Mouse (Mus musculus) neural tube, embryonic 12.5 days (tissue): ENCODE measurements around the gene Cldn3. TPM values are rescaled to one million over a fixed set of nuclear protein-coding genes. Genes with fewer than 3 reads are reported as not detected.
A peak's percentile ranks its signal among the peaks of the same experiment; 100 is the strongest.

Experiments used
- ATAC-seq: fragments of 200-750 bp; cut with Nextera tagmentation; 2 replicates; pipeline ENCODE4 v1.8.0; 2017; ENCODE audit warnings: low read depth, mild to moderate bottlenecking, moderate TSS enrichment, moderate library complexity; ENCODE audit not compliant: low FRiP score
- H3K27ac ChIP-seq: fragments of 300-500 bp; sonication (generic); 2 replicates; pipeline ENCODE4 v1.5.1; 2016
- H3K27me3 ChIP-seq: fragments of 300-500 bp; sonication (generic); replicated peaks from 2 replicates; pipeline ENCODE4 v1.6.1; 2016; ENCODE audit warnings: mild to moderate bottlenecking
- H3K36me3 ChIP-seq: fragments of 300-500 bp; sonication (generic); 2 replicates; pipeline ENCODE4 v1.6.1; 2016; ENCODE audit warnings: mild to moderate bottlenecking
- H3K4me1 ChIP-seq: fragments of 300-500 bp; sonication (generic); 2 replicates; pipeline ENCODE4 v1.6.1; 2016
- H3K4me2 ChIP-seq: fragments of 300-500 bp; sonication (generic); replicated peaks from 2 replicates; pipeline ENCODE4 v1.6.1; 2016; ENCODE audit warnings: mild to moderate bottlenecking
- H3K4me3 ChIP-seq: fragments of 300-500 bp; sonication (generic); 2 replicates; pipeline ENCODE4 v1.5.1; 2016
- H3K9ac ChIP-seq: fragments of 300-500 bp; sonication (generic); 2 replicates; pipeline ENCODE4 v1.6.1; 2016; ENCODE audit warnings: mild to moderate bottlenecking
- H3K9me3 ChIP-seq: fragments of 300-500 bp; sonication (generic); 2 replicates; pipeline ENCODE4 v1.6.1; 2016; ENCODE audit warnings: mild to moderate bottlenecking
- WGBS: fragments of 180-500 bp; shearing (Covaris S2); methylation state at CpG from one replicate; pipeline ENCODE4 v1.1.7; 2016; 5-methylcytosine and 5-hydroxymethylcytosine counted together
- polyA plus RNA-seq: library from polyadenylated mRNA; unstranded; fragments of >200 nt; fragmentation: Nextera tagmentation; extraction: Ambion mirVana; gene quantifications from 2 replicates; pipeline ENCODE4 v1.2.1, GENCODE M21; 2016

The Cldn3 gene
- polyA plus RNA-seq, 1 experiment from 2014 or later: 1.9 TPM

GRCm38 (mm10) chr5:135010841-135011743 lies 25.1 kb downstream of the Cldn3 start:
- H3K27me3 ChIP-seq: no peaks in the 10 kb centered on the region
- peak overlapping the region; percentile 83 for H3K4me2 ChIP-seq
- H3K27ac ChIP-seq: no peak overlapping the region
- no peak overlapping the region for H3K9ac ChIP-seq
- WGBS: 93% methylated on average over 25 of the region's 25 CpGs
- H3K4me1 ChIP-seq: peaks cover 21% of the 10 kb centered on the region
- H3K9me3 ChIP-seq: no peaks in the 10 kb centered on the region
- ATAC-seq: no peak
- H3K36me3 ChIP-seq: no peaks in the 10 kb centered on the region
- no peak overlapping the region for H3K4me3 ChIP-seq

GRCm38 (mm10) chr5:135011809-135012613 lies 26.0 kb downstream of the Cldn3 start:
- whole genome bisulfite sequencing: 25% methylated on average over 26 of the region's 26 CpGs
- H3K4me1 ChIP-seq: peaks cover 21% of the 10 kb centered on the region
- ATAC-seq: no peak
- H3K27me3 ChIP-seq: no peaks in the 10 kb centered on the region
- H3K4me2 ChIP-seq: peak overlapping the region; percentile 42
- no peaks in the 10 kb centered on the region for H3K36me3 ChIP-seq
- 0 out of 2 replicates have a peak overlapping the region, but pooled peaks have one; percentile 6 for H3K9ac ChIP-seq
- H3K4me3 ChIP-seq: no peak overlapping the region
- H3K27ac ChIP-seq: no peak overlapping the region
- no peaks in the 10 kb centered on the region for H3K9me3 ChIP-seq

- Histone ChIP-seq H3K27ac (no peak overlapping the region), H3K27me3 (no peaks in the 10 kb centered on the region), H3K4me2 (peak overlapping the region; percentile 42), H3K4me3 (no peak overlapping the region; the same call in 1 of the 2 replicates), H3K4me1 (peaks cover 21% of the 10 kb centered on the region), H3K36me3 (no peaks in the 10 kb centered on the region), H3K9me3 (no peaks in the 10 kb centered on the region), H3K9ac (no peak overlapping the region)
- WGBS: 3% methylated on average over 14 of the region's 16 CpGs
- ATAC-seq: no peak
Measured at GRCm38 (mm10) chr5:135012671-135013441, 26.8 kb downstream of the Cldn3 start.

- no peak overlapping the region for H3K4me3 ChIP-seq
- no peak overlapping the region for H3K9ac ChIP-seq
- H3K9me3 ChIP-seq: no peaks in the 10 kb centered on the region
- ATAC-seq: no peak
- no peak overlapping the region for H3K4me2 ChIP-seq
- no peaks in the 10 kb centered on the region for H3K36me3 ChIP-seq
- no peaks in the 10 kb centered on the region for H3K27me3 ChIP-seq
- 15% methylated on average over 7 of the region's 7 CpGs for WGBS
- H3K4me1 ChIP-seq: peaks cover 15% of the 10 kb centered on the region
- H3K27ac ChIP-seq: no peak overlapping the region
Measured at GRCm38 (mm10) chr5:135015497-135015896, 29.5 kb downstream of the Cldn3 start.

GRCm38 (mm10) chr5:135016224-135016759 lies 30.3 kb downstream of the Cldn3 start:
- Histone ChIP-seq H3K4me1 (peaks cover 11% of the 10 kb centered on the region), H3K4me2 (no peak overlapping the region), H3K9ac (no peak overlapping the region), H3K27me3 (no peaks in the 10 kb centered on the region), H3K27ac (no peak overlapping the region), H3K9me3 (no peaks in the 10 kb centered on the region), H3K4me3 (no peak overlapping the region), H3K36me3 (no peaks in the 10 kb centered on the region)
- no peak for ATAC-seq
- 63% methylated on average over 4 of the region's 4 CpGs for WGBS

- H3K4me1 ChIP-seq: peaks cover 21% of the 10 kb centered on the region
- no peaks in the 10 kb centered on the region for H3K36me3 ChIP-seq
- no peak overlapping the region for H3K9ac ChIP-seq
- WGBS: 75% methylated on average over 6 of the region's 6 CpGs
- no peak overlapping the region for H3K4me3 ChIP-seq
- H3K27me3 ChIP-seq: no peaks in the 10 kb centered on the region
- H3K27ac ChIP-seq: no peak overlapping the region
- H3K4me2 ChIP-seq: no peak overlapping the region
- H3K9me3 ChIP-seq: no peaks in the 10 kb centered on the region
- no peak for ATAC-seq
Measured at GRCm38 (mm10) chr5:135021814-135022213, 35.8 kb downstream of the Cldn3 start.

- H3K4me1 ChIP-seq: peaks cover 21% of the 10 kb centered on the region
- peak within 1 kb of the TSS; percentile 78 for H3K9ac ChIP-seq
- no peaks in the 10 kb centered on the region for H3K9me3 ChIP-seq
- H3K4me2 ChIP-seq: peak within 1 kb of the TSS; percentile 95
- no peaks in the 10 kb centered on the region for H3K27me3 ChIP-seq
- no peak within 1 kb of the TSS for H3K27ac ChIP-seq
- under 1% methylated on average over 61 of the region's 61 CpGs for WGBS
- peak within 1 kb of the TSS; percentile 68 for H3K4me3 ChIP-seq
- no peaks in the 10 kb centered on the region for H3K36me3 ChIP-seq
- ATAC-seq: peak; percentile 94
Measured at GRCm38 (mm10) chr5:135023344-135024173, 37.5 kb downstream of the Cldn3 start, which contains the start of gene Stx1a. TSS of gene Stx1a (plus strand) at chr5:135023482.

GRCm38 (mm10) chr5:135024665-135025224 lies 38.7 kb downstream of the Cldn3 start:
- peaks cover 21% of the 10 kb centered on the region for H3K4me1 ChIP-seq
- no peaks in the 10 kb centered on the region for H3K36me3 ChIP-seq
- no peak overlapping the region for H3K27ac ChIP-seq
- peak overlapping the region; percentile 68; the same call in 1 of the 2 replicates for H3K4me3 ChIP-seq
- H3K4me2 ChIP-seq: peak overlapping the region; percentile 95
- no peaks in the 10 kb centered on the region for H3K9me3 ChIP-seq
- ATAC-seq: no peak
- 62% methylated on average over 11 of the region's 11 CpGs for whole genome bisulfite sequencing
- H3K27me3 ChIP-seq: no peaks in the 10 kb centered on the region
- H3K9ac ChIP-seq: no peak overlapping the region

GRCm38 (mm10) chr5:135025899-135026298 lies 39.9 kb downstream of the Cldn3 start:
- no peak for ATAC-seq
- Histone ChIP-seq H3K4me3 (no peak overlapping the region), H3K27ac (no peak overlapping the region), H3K4me2 (peak overlapping the region; percentile 38), H3K27me3 (no peaks in the 10 kb centered on the region), H3K9ac (no peak overlapping the region), H3K36me3 (no peaks in the 10 kb centered on the region), H3K4me1 (peaks cover 21% of the 10 kb centered on the region), H3K9me3 (no peaks in the 10 kb centered on the region)
- WGBS: 20% methylated on average over 7 of the region's 7 CpGs

GRCm38 (mm10) chr5:135029007-135029854 lies 43.2 kb downstream of the Cldn3 start:
- WGBS: 67% methylated on average over 18 of the region's 18 CpGs
- no peaks in the 10 kb centered on the region for H3K27me3 ChIP-seq
- peaks cover 16% of the 10 kb centered on the region for H3K4me1 ChIP-seq
- H3K36me3 ChIP-seq: no peaks in the 10 kb centered on the region
- 0 out of 2 replicates have a peak, but pooled peaks cover 3% of the 10 kb centered on the region for H3K9me3 ChIP-seq
- H3K4me3 ChIP-seq: no peak overlapping the region
- ATAC-seq: no peak
- H3K27ac ChIP-seq: no peak overlapping the region
- H3K9ac ChIP-seq: no peak overlapping the region
- H3K4me2 ChIP-seq: no peak overlapping the region
